Mouse (Mus musculus) lung, postnatal 36 days (tissue): ENCODE data around the gene Parp11.

Experiments
- DNase-seq: peaks from one replicate; pipeline ENCODE4 v3.0.0; 2022; ENCODE audit warnings: mixed read lengths

Parp11 gene

DNA sequence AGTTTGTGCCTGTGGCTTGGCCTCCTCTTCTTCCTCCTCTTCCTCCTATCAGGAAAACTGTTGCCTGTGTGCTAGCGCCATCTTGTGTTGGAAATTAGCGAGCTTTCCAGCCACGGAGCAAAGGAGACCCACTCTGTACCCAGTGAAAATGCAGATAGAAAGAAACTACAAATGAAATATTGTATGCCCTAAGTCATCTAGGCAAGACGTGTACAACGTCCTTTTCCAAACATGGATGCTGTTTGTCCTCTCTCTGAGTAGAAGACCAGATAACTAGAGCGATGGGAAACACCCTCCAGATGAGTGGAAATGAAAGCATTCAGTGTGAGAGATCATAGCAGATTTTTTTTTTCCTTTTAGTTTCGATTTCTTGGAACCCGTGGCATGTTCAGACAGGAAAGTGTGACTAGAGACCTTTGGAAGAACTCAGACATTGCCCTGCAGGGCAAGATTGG, at the start of gene Parp11:
Gene Parp11, plus strand, starts transcription at position 405 of the 455 bp plus-strand sequence.
- DNase-seq: peak; percentile 85

DNA sequence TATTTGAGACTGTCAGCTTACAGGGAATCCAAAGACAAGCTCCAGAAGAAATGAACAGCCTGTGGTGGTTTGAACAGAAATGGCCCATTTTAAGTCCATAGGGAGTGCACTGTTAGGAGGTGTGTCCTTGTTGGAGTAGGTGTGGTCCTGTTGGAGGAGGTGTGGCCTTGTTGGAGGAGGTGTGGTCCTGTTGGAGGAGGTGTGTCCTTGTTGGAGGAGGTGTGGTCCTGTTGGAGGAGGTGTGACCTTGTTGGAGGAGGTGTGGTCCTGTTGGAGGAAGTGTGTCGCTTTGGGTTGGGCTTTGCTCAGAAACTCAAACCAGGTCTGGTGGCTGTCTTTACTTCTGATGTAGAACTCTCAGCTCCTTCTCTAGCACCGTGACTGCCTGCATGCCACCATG, 48.6 kb upstream of the Parp11 start:
- no peak for DNase-seq

DNA sequence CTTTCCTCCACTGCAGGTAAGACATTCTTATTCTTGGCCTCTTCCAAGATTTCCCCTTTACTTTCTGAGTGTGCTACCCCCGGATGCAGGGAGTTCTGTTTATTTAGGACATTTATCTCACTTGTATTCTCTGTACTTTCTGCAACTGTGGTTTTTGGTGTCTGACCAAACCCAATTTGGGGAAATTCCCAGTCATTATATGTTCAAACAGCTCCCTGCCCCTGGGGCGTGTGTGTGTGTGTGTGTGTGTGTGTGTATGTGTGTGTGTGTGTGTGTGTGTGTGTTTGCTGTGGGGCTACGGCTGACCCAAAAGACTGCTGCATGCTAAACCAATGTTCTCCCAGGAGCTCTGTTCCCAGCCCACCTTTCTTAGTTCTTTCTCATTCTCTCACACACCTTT, 45.2 kb upstream of the Parp11 start:
- no peak for DNase-seq

DNA sequence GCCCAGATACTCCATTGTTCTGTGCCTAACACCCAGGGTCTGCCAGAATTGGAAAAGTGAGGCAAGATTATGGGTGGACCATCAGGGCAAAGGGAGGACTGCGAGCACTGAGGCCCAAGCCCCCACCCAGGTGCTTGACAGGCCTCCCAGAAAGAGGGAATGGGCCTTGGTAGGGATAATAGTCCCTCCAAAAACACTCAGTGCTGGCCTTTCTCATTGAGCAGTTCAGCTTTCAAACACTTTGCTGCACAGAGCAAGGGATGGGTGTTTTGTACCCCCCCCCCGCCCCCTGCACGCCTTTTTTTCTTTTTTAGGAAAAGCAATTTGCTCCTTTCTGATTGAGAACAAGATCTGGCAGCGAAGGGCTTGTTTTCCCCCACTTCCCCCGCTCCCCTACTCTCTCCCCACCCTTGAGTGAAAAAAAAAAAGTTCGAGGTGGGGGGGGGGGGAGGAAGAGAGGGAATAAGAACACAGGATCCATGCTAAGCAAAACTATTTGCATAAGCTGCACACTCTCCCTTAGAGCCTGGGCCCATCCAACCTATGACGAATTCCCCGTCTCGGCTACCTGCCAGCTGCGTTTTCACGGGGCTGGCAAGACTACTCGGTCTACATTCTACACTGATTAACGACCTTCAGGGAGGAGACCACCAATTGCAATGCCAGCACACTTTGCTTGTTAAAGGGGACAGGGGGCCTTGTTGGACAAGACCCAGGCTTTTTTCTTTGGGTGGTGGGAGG, 42.4 kb upstream of the Parp11 start:
- no peak for DNase-seq

DNA sequence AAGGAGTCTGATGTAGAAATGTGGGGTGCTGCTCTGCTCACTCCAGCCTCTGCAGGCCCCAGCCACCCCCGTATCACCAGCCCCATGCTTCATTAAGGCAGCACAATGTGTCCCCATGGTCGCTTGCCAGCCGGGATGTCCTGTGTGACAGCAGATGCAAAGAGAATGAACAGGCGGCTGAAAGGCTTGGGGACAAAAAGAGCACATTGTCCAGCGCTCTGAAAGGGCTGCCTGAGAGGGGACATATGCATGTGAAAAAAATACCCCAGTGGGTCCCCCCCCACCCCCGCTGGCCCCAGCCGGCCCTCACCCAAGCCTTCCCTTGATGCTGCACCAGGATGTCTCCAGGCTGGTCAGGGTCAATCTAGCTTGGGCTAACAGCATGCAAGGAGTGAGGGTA, 41.0 kb upstream of the Parp11 start:
- DNase-seq: no peak

DNA sequence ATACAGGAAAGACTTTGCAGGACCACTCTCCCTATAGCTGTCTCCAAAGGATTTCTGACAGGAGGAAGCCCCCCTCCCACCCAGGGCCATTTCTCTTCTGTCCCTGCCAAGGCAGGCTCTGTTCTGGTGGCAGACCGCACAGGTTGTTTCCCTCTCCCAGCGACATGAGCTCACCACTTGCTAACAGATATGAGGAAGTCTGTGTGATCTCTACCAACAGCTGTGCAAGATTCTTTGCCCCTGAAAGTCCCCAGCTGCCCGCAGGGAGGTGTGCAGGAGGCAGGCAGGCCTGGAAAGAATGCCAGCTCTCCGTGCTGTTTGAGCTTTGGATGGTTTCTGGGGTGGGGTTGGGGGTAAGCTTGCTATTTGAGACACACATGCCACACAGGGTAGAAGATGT, 38.9 kb upstream of the Parp11 start:
- no peak for DNase-seq

DNA sequence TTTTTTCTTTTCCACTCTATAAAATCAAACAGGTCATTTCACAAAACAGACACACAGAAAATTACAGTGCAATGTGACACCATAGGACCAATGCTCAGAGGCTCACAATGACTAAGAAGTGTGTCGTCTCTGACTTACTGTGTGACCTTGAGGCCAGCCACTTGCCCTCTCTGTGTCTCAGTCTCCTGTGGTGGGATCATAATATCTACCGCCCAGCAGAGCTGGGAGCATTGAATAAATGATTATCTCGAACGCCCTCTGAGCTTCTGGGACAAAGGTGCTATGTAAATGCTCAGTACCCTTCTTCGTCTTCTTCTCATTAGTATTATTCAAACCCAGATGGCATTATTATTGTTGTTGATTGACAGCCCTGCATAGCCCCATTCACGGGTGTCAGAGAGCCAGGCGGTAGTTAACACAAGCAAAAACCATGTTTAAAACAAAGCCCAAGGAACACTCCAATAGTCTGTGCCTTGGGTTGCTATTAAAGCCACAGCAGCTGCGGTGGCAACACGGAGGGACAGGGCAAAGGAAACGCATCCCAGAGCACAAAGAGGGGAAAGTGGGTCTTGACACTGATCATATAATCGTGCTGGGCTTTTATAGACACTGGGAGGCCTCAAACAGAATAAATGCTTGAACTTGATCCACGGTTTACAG, 29.0 kb upstream of the Parp11 start:
- DNase-seq: no peak

DNA sequence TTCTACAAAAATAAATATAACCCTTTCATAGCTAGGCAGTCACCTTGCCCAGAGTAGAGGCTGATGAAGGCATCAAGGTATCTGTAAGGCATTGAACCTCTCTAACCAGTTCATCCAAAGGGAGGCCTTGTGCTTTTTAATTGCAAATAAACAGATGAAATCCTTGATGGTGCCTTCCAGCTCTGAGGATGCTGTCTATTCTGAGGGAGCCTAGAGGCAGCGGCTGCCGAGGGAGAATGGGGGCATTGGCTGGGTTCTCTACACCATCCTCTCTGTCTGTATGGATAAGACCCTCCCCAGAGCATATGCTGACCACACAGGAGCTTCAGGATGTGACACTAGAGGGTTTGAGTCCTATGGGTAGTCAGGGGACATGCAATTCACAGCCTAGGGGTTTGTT, 28.3 kb upstream of the Parp11 start:
- no peak for DNase-seq

DNA sequence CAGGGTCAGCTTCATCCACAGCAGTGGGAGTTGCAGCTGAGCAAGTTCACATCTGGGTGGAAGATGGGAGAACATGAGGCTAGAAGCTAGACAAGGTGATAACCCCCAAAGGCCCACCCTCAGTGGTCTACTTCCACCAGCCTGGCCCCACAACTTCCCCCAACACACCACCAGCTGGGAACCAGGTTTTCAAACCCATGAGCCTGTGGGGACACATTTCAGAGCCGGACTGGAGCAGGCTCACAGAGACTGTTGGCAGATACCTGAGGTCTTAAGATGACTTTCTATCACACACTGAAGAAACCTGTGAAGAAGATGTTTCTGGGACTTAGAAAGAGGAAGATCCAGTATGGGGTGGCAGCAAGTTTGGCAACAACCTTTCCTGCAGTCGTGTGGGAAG, 26.5 kb upstream of the Parp11 start:
- no peak for DNase-seq

DNA sequence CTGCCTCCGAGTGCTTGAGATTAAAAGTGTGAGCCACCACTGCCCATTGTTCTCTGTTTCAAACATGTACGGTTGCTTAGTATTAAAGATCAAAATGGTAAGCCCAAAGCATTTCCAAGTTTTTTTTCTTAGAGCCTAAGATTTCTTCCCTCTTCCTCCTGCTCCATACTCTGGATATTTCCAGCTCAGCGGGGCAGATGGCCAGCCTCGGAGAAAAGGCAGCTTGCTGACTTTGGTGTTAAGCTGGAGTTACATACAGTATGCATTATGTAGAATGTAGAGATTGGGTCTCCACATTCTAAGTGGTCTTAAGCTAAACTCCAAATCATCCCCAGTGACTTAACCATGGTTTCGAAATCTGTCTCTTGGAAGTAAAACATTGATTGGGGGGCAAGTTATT, 21.5 kb upstream of the Parp11 start:
- no peak for DNase-seq

DNA sequence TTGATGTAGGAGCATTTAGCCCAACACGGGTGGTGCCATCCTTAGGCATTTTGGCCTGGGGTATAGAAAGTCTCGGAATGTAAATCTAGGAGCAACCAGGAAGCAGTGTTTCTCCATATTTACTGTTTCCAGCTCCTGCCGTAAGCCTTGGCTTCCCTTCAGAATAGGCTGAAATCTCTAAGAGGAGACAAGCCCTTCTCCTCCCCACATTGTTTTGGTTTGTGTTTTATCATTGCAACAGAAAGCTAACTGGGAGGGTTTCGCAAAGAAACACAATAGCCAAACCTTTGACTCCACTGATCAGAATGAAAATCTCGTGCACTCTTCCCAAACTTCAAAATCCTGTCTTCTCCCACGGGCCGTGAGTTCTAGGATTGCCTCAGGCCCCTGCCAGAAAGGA, 15.9 kb upstream of the Parp11 start:
- no peak for DNase-seq

DNA sequence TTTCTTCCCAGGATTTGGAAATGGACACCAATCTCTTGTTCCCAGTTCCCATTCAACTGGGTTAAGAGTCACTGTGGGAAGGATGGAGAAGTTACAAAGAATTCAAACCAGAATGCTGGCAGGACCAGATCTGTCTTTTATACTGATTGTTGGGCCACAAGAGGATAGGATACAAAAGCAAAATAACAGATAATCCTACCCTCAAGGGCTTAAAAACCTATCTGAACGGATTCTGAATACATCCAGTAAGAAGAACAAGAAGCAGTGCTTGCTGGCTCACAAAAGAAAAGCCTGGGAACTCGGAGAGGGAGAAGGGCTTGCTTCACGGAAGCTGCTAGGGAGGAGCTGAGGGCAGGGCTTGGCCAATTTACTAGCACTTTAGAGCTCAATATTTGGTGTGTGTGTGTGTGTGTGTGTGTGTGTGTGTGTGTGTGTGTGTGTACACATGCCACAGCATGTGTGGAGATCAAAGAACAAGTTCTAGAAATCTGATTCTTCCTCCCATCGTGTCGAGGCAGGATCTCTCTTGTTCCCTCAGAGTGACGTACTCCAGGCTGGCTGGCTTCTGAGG, 15.4 kb upstream of the Parp11 start:
- DNase-seq: no peak

DNA sequence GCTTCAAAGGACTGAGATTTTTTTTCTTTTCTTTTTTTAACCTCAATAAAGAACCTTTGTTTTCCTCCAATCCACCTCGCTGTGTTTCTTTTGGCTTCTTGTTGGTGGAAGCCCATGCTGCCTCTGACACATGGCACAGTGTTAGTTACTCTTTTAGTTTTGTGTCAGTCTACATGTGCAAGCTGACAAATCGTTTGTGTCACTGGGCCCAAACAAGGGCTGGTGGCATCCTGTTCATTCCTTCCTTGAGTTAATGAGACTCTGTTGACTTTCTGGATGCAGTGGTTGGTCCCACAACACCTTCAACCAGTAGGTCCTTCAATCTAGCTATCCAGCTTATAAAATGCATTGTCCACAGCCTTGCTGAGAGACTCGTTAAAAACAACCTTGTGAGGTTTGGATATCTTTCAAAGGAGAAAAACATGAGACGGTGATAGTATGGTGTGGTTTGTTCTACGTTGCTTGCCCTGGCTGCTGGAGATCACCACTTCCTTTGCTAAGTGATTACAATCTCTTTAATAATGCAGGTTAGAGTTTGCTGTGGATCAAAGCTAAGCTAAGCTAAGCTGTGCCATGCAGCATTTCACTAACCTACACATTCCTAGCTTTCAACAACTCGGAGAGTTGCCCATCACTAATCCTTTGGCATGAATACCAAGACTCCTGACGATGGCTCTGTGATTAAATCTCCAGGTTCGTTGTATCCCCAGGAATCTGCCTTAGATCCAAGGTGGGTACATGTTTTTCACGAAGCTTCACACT, 12.6 kb upstream of the Parp11 start:
- DNase-seq: no peak

DNA sequence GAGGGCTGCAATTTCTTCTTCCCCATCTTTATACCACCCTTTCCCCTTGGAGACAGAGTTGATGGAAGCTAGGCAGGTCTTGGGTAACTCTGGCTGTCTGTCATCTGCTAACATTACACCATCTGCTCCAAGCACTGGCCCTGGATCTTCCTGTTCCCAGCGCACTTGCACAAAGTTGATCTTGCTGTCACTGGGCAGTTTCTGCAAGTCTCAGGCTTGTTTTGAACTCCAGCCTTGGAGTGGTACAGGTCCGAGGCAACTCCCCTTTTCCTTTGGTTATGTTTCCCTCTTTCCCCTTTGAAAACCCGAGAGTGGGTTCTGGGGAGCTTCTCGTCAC, 12.0 kb upstream of the Parp11 start:
- no peak for DNase-seq

DNA sequence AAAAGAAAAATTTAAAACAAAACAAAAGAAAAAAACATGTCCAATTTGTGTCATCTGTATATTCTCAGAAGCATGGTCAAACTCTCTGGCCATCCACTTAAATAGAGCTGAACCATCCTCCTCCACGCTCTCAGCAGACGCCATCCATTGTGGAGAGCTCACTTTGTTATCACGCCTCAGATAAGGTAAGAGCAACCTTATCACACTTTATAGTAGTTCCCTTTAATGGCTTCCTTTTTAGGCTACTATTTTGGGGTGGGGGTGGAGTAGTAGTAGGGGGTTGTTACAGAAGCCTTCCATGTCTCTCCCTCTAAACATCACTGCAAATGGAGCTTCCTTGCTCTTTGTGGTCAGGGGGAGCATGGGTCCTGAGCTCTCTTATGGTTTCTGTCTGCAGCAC, 7.6 kb upstream of the Parp11 start:
- DNase-seq: no peak

DNA sequence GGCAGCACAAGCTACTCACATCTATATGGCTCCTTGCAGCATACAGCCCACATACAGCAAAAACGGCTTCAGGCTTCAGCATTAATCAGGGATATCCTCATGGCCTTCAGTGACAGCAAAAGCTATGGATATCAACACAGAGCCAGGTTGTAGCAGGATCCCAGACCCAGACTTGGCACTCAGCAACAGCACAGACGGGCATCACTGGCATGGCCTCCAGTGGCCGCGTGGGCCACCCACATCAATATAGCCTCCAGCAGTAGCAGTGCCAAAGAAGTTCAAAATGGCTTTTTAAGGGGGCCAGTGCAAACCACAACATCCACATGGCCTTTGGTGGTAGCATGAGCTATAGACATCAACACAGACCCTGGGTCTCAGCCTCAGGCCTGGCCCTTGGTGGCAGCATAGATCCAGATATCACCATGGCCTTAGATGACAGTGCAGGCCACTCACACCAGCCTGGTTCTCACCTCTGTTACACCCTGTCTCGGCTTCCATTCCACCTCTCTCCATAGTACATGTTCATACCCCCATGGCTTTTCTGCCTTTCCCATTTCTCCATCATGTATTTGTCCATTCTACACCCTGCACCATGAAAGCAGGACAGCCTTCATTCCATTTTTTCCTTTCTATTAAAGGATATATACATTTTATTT, 7.0 kb upstream of the Parp11 start:
- no peak for DNase-seq

DNA sequence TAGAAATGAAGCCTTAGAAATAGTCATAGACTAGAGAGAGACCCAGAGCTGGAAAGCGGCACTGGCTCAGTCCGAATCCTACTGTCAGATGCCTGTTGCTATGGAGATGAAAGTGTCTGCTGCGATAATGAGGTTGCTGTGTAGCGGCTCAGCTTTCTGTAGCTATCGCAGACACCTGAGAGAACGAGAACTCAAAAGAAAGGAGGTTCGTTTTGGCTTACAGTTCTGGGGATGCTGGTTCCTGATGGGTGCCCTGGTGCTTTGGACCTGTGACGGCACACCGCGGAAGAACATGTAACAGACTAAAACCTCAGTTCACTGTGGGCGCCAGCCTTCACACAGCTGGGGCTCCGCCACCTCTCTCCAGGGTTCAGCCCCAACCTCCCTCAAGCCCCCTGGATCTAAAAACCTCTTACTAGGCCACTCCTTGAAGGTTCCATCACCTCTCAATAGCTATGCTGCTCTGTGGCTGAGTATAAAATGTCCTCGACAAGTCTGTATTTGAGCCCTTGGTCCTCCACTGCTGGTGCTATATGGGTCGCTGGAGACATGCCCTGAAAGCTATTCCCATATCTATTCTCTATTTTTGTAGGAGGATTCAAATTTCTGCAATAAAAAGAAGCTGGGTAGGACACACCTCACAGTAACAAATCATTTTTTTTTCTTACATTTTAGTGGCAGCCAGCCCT, 6.1 kb upstream of the Parp11 start:
- no peak for DNase-seq

DNA sequence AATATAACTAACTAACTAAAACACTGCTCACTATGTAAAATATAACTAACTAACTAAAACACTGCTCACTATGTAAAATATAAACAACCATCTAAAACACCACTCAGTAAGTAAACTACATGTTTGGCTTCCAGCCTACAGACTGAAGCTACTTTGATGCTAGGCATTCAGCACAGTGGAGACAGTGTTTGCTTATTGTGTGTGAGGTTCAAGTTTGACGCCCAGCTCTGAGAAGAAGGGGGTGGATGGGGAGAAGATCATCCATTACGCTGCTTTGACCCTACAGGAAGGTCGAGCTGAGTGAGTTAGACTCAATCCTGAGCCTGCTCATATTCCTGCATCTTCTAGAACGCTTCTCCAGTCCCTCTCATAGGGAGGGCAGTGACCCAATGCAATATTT, 4.1 kb upstream of the Parp11 start:
- DNase-seq: no peak

DNA sequence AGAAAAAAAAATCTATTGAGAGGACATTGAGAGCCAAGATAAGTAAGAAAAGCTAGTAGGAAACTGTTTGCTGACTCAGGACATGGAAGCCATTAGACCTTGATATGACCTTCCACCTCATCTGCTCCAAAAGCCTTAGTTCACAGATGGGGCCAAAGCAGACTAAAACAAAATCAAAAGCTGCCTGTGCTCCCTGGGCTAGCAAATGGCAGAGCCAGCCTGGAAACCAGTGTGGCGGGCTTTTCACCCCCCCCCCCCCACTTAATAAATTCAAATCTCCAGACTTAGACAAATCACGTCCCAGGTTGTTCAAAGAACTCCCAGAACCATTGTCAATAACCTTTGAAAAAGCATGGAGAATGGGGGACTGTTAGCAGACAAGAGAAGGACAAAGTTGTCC, 2.7 kb upstream of the Parp11 start:
- no peak for DNase-seq

DNA sequence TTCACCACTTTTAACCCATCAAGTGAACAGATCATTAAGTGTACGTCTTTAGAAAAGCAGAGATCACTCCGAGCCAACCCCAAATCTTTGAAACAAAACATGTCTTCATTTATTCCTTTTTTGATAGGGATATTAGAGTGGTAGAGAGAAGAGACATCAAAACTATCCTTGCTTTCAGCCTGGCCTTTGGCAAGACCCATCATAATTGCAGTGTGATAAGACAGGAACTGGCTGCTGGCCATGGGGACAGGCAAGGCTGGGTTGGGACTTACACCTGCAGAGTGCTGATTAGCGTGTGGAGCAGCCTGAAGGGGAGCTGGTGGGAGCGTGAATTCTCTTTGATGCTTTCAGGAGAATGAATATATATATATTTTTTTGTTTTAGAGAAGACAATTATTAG, 2.2 kb upstream of the Parp11 start:
- no peak for DNase-seq

DNA sequence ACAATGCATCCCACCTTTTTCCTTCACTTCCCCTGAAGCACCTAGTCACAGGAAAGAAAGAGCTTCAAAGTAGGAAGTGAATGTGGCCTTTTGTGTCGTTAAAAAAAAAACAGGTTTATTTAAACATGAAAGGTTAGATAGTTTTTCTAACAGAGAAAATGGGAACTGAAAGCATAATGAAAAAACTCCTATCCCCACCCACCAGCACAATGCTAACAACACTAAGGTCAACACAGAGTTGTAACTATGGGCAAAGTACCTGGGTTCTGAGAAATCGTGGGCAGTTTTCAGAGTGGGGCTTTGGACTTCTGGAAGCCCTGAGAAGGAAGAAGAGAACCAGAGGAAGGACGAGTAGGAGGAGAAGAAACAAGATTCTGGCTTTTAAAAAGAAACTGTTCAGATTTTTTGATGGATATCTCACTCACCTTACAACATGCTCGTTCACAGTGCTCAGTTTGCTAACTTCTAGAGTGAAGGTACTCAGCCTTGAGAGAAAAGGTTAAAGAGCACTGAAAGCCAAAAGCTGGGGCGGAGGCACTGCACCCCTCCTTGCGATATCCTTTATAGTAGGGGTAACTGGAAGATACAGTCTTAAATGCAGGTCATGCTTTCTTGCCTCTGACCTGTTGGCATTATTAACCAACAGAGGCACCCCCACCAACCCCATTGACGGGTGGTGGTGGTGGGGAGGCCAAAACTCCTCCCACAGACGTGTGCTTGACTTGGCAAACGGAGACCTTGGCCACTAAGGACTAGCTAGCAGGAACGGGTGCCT, 1.2 kb downstream of the Parp11 start:
- DNase-seq: peak; percentile 49

DNA sequence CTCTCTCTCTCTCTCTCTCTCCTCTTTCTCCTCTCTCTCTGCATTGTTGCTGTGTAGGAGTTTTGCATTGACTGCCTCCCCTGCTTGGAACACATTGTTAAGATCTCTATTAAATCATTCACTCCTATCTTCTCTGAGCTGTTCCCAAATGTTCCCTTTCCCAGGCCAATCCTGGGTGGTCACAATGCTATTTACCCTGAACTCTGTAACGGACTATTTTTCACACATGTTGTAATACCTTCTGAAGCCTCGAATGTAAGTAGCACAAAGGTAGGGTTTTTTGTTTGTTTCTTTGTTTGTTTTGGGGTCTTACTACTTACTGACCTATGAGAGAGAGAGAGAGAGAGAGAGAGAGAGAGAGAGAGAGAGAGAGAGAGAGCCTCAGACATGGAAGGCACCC, 2.2 kb downstream of the Parp11 start:
- DNase-seq: no peak
